Mouse (Mus musculus) liver, embryonic 11.5 days (tissue): ENCODE data around the gene Mkks. TPM values are rescaled to one million over a fixed set of nuclear protein-coding genes. Genes with fewer than 3 reads are reported as not detected.
A peak's percentile ranks its signal among the peaks of the same experiment; 100 is the strongest.
"Not testable (repeated sequence)": the region's sequence is repeated elsewhere in the genome, so short reads cannot be mapped to it uniquely, and the experiment has no call there.

Experiments used
- ATAC-seq: fragments of 200-750 bp; cut with Nextera tagmentation; replicated peaks from 2 replicates; pipeline ENCODE4 v1.8.0; 2017; ENCODE audit warnings: moderate number of reproducible peaks, mild to moderate bottlenecking, moderate TSS enrichment, moderate library complexity; ENCODE audit not compliant: low FRiP score
- DNase-seq: peaks from one replicate; pipeline ENCODE4 v3.0.0-alpha.2; 2017; ENCODE audit warnings: low spot score
- H3K27ac ChIP-seq: fragments of 300-500 bp; sonication (generic); 2 replicates; pipeline ENCODE4 v1.5.1; 2014; ENCODE audit warnings: mild to moderate bottlenecking, low read depth, low read length, control low read depth
- H3K27me3 ChIP-seq: fragments of 300-500 bp; sonication (generic); replicated peaks from 2 replicates; pipeline ENCODE4 v1.6.1; 2014; ENCODE audit warnings: low read length, mixed read lengths; ENCODE audit not compliant: control insufficient read depth, insufficient read depth
- H3K36me3 ChIP-seq: fragments of 300-500 bp; sonication (generic); 2 replicates; pipeline ENCODE4 v1.6.1; 2014; ENCODE audit warnings: mild to moderate bottlenecking, low read length, moderate library complexity, mixed read lengths; ENCODE audit not compliant: control insufficient read depth, insufficient read depth
- H3K4me1 ChIP-seq: fragments of 300-500 bp; sonication (generic); replicated peaks from 2 replicates; pipeline ENCODE4 v1.6.1; 2014; ENCODE audit warnings: low read length, mixed read lengths; ENCODE audit not compliant: control insufficient read depth, insufficient read depth
- H3K4me2 ChIP-seq: fragments of 300-500 bp; sonication (generic); 2 replicates; pipeline ENCODE4 v1.6.1; 2014; ENCODE audit warnings: mild to moderate bottlenecking, control low read depth, moderate library complexity
- H3K4me3 ChIP-seq: fragments of 300-500 bp; sonication (generic); 2 replicates; pipeline ENCODE4 v1.5.1; 2014; ENCODE audit warnings: low read depth, low read length, control low read depth
- H3K9ac ChIP-seq: fragments of 300-500 bp; sonication (generic); 2 replicates; pipeline ENCODE4 v1.6.1; 2014; ENCODE audit warnings: low read depth, low read length, control low read depth
- H3K9me3 ChIP-seq: fragments of 300-500 bp; sonication (generic); 2 replicates; pipeline ENCODE4 v1.6.1; 2016; ENCODE audit warnings: low read length, inconsistent platforms, mixed read lengths; ENCODE audit not compliant: control insufficient read depth
- WGBS: fragments of 180-500 bp; shearing (Covaris S2); extraction: QIAGEN DNeasy Blood & Tissue Kit; methylation state at CpG from one replicate; pipeline ENCODE4 v1.1.7; 2014; 5-methylcytosine and 5-hydroxymethylcytosine counted together
- polyA plus RNA-seq: library from polyadenylated mRNA; unstranded; fragments of >200 nt; fragmentation: Nextera tagmentation; extraction: Ambion mirVana; gene quantifications from 2 replicates; pipeline ENCODE4 v1.2.1, GENCODE M21; 2014

Gene Mkks
- polyA plus RNA-seq, 1 experiment from 2014 or later: 14.9 TPM

- H3K4me3 ChIP-seq: no peak overlapping the region
- H3K4me2 ChIP-seq: no peak overlapping the region
Observed at GRCm38 (mm10) chr2:136911958-136912411, 20.8 kb upstream of the Mkks start.

GRCm38 (mm10) chr2:136909298-136909697 lies 18.1 kb upstream of the Mkks start:
- H3K4me1 ChIP-seq: peaks cover 5% of the 10 kb centered on the region
- H3K27me3 ChIP-seq: no peaks in the 10 kb centered on the region
- peaks cover 7% of the 10 kb centered on the region; the same call in 1 of the 2 replicates for H3K36me3 ChIP-seq
- H3K27ac ChIP-seq: no peak overlapping the region
- ATAC-seq (peak; percentile 79), DNase-seq (no peak)
- H3K4me2 ChIP-seq: no peak overlapping the region
- WGBS: 69% methylated on average over 2 of the region's 2 CpGs
- no peaks in the 10 kb centered on the region for H3K9me3 ChIP-seq
- no peak overlapping the region for H3K4me3 ChIP-seq
- no peak overlapping the region for H3K9ac ChIP-seq

More at GRCm38 (mm10) chr2:136911958-136912411, 20.8 kb upstream of the Mkks start:
- H3K4me1 ChIP-seq: peaks cover 5% of the 10 kb centered on the region
- no peak for ATAC-seq
- no peaks in the 10 kb centered on the region for H3K9me3 ChIP-seq
- DNase-seq: no peak
- H3K27me3 ChIP-seq: no peaks in the 10 kb centered on the region
- H3K27ac ChIP-seq: no peak overlapping the region
- H3K9ac ChIP-seq: no peak overlapping the region
- 40% methylated on average over 4 of the region's 4 CpGs for WGBS
- no peaks in the 10 kb centered on the region for H3K36me3 ChIP-seq

- WGBS: 87% methylated on average over 3 of the region's 3 CpGs
- H3K4me2 ChIP-seq: no peak overlapping the region
- H3K9me3 ChIP-seq: no peaks in the 10 kb centered on the region
- H3K4me1 ChIP-seq: peaks cover 5% of the 10 kb centered on the region
- H3K9ac ChIP-seq: no peak overlapping the region
- no peak for DNase-seq
- H3K36me3 ChIP-seq: peaks cover 7% of the 10 kb centered on the region; the same call in 1 of the 2 replicates
- H3K27ac ChIP-seq: no peak overlapping the region
- no peak for ATAC-seq
- H3K27me3 ChIP-seq: no peaks in the 10 kb centered on the region
- H3K4me3 ChIP-seq: no peak overlapping the region
Observed at GRCm38 (mm10) chr2:136908596-136908995, 17.4 kb upstream of the Mkks start.

- DNase-seq (no peak), ATAC-seq (no peak)
- H3K36me3 ChIP-seq: no peaks in the 10 kb centered on the region
- H3K9ac ChIP-seq: no peak overlapping the region
- WGBS: 78% methylated on average over 2 of the region's 2 CpGs
- H3K27ac ChIP-seq: no peak overlapping the region
- H3K27me3 ChIP-seq: no peaks in the 10 kb centered on the region
- H3K4me3 ChIP-seq: no peak overlapping the region
- no peaks in the 10 kb centered on the region for H3K9me3 ChIP-seq
- H3K4me1 ChIP-seq: peaks cover 9% of the 10 kb centered on the region
- no peak overlapping the region for H3K4me2 ChIP-seq
Observed at GRCm38 (mm10) chr2:136896131-136896530, 4.9 kb upstream of the Mkks start.

- no peak for DNase-seq
- H3K4me2 ChIP-seq: no peak overlapping the region
- no peaks in the 10 kb centered on the region for H3K36me3 ChIP-seq
- no peak overlapping the region for H3K4me3 ChIP-seq
- H3K4me1 ChIP-seq: peaks cover 13% of the 10 kb centered on the region
- WGBS: 61% methylated on average over 2 of the region's 2 CpGs
- no peak overlapping the region for H3K27ac ChIP-seq
- no peaks in the 10 kb centered on the region for H3K27me3 ChIP-seq
- H3K9ac ChIP-seq: no peak overlapping the region
- no peak for ATAC-seq
- H3K9me3 ChIP-seq: no peaks in the 10 kb centered on the region
Observed at GRCm38 (mm10) chr2:136894494-136894893, 3.3 kb upstream of the Mkks start.

- WGBS: under 1% methylated on average over 23 of the region's 23 CpGs
- H3K4me2 ChIP-seq: peak overlapping the region; percentile 61
- H3K27me3 ChIP-seq: no peaks in the 10 kb centered on the region
- H3K9me3 ChIP-seq: no peaks in the 10 kb centered on the region
- H3K27ac ChIP-seq: peak overlapping the region; percentile 65
- peaks cover 13% of the 10 kb centered on the region for H3K4me1 ChIP-seq
- peak; percentile 81 for DNase-seq
- no peaks in the 10 kb centered on the region for H3K36me3 ChIP-seq
- peak overlapping the region; percentile 82 for H3K4me3 ChIP-seq
- H3K9ac ChIP-seq: peak overlapping the region; percentile 70
- ATAC-seq: peak; percentile 76
Observed at GRCm38 (mm10) chr2:136891951-136892371, 772 bp upstream of the Mkks start.

GRCm38 (mm10) chr2:136890716-136891067 lies 497 bp downstream of the Mkks start:
- H3K9me3 ChIP-seq, H3K36me3 ChIP-seq, DNase-seq, H3K27me3 ChIP-seq: not testable (repeated sequence)
- H3K4me3 ChIP-seq: peak overlapping the region; percentile 82
- peak overlapping the region; percentile 52 for H3K4me2 ChIP-seq
- peaks cover 13% of the 10 kb centered on the region for H3K4me1 ChIP-seq
- WGBS: 5% methylated on average over 15 of the region's 15 CpGs
- peak; percentile 75 for ATAC-seq
- peak overlapping the region; percentile 85 for H3K9ac ChIP-seq
- H3K27ac ChIP-seq: peak overlapping the region; percentile 86

- Histone ChIP-seq H3K4me2 (no peak overlapping the region), H3K4me3 (no peak overlapping the region), H3K9ac (no peak overlapping the region), H3K4me1 (0 out of 2 replicates have a peak, but pooled peaks cover 4% of the 10 kb centered on the region), H3K27ac (no peak overlapping the region), H3K36me3 (peaks cover 7% of the 10 kb centered on the region), H3K27me3 (no peaks in the 10 kb centered on the region), H3K9me3 (no peaks in the 10 kb centered on the region)
- 72% methylated on average over 4 of the region's 4 CpGs for WGBS
- no peak for DNase-seq
- ATAC-seq: no peak
Observed at GRCm38 (mm10) chr2:136886846-136887245, 4.3 kb downstream of the Mkks start.

- Histone ChIP-seq H3K4me2 (no peak within 1 kb of the TSS), H3K4me1 (0 out of 2 replicates have a peak, but pooled peaks cover 4% of the 10 kb centered on the region), H3K36me3 (peaks cover 13% of the 10 kb centered on the region), H3K27me3 (no peaks in the 10 kb centered on the region), H3K9ac (no peak within 1 kb of the TSS), H3K9me3 (no peaks in the 10 kb centered on the region), H3K27ac (no peak within 1 kb of the TSS), H3K4me3 (no peak within 1 kb of the TSS)
- WGBS: 85% methylated on average over 2 of the region's 2 CpGs
- DNase-seq (no peak), ATAC-seq (no peak)
Observed at GRCm38 (mm10) chr2:136885579-136885978, 5.6 kb downstream of the Mkks start, which contains the start of gene AL731706.2. AL731706.2 (minus strand) TSS chr2:136885679.
